Mouse (Mus musculus) E14TG2a.4 (cell line): ENCODE results near the gene Magi1.

ENCODE experiments used
- CTCF ChIP-seq: conservative IDR thresholded peaks from 2 replicates; pipeline ENCODE4 v1.5.1; 2014; ENCODE audit warnings: low read length
- NANOG ChIP-seq: IDR thresholded peaks from 2 replicates; pipeline ENCODE4 v1.6.1; 2014; ENCODE audit warnings: borderline replicate concordance, low read length, mixed read lengths

DNA sequence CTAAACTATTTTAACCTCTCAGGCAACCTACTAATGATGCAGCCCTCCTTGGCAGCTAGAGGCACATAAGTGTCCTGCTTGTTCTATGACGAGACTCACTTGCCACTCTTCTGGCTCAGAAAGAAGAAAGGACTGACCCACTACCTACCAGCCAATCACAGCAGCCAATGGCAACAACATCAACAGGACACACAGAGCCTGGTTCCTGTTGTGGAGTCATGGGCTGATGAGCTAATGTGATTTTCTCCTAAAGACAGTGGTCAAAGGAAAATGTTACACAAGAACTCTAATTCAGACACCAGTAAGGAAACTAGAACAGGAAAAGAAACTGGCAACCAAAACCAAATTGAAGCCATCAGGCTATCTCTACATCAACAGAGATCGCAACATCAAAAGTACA, 124.5 kb downstream of the Magi1 start:
- no peak for TF ChIP-seq CTCF
- TF ChIP-seq NANOG: no peak
